Mouse (Mus musculus) heart, adult 10 weeks (tissue): Measurements from ENCODE around the gene Ctsc. TPM values are rescaled to one million over a fixed set of nuclear protein-coding genes. Genes with fewer than 3 reads are reported as not detected.

Experiments
- polyA plus RNA-seq: library from polyadenylated mRNA; stranded (reverse); fragments of 350-450 nt; fragmentation: Illumina TruSeq; extraction: RNeasy Lipid Tissue Mini Kit (QIAGEN cat#74804); gene quantifications from one replicate; pipeline ENCODE4 v1.2.3, GENCODE M21; 2014; ENCODE audit warnings: low read depth, low replicate concordance

Gene Ctsc
- polyA plus RNA-seq: 35.1 TPM

DNA sequence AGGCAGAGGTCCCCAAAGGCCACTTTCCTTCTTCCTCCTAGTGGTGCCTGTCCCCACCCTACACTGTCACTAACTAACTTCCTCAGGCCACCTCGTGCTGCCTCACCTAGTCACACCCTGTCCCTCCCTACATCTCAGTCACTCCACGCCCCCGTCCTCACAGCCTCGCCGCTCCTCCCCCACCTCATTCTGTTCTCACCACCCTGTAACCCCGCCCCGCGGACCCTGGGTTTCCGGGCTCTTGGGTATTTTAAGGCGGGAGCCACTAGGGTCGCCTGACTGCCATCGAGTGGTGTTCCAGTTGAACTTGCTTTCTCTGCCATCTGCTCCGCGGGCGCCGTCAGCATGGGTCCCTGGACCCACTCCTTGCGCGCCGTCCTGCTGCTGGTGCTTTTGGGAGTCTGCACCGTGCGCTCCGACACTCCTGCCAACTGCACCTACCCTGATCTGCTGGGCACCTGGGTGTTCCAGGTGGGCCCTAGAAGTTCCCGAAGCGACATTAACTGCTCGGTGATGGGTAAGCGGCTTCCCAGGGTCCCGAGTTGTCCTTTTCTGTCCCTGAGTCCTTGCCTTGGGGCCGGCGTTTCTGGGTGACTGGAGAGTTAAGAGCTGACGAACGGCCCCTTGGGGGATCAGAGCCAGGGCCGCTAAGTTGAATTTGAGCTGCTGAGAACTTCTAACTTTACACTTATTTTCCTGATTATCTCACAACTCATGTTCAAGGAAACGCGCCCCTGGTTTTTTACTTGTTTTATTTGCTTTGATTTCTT is at the start of gene Ctsc:
Gene Ctsc, plus strand, starts transcription at position 228 of the 770 bp plus-strand sequence.

Other genes starting within 250 kb of the Ctsc start
- gene Rab38, start 152.2 kb downstream of the Ctsc start, polyA plus RNA-seq: not detected